Mouse (Mus musculus) activated CD4-positive, CD25-positive, alpha-beta regulatory T cell, adult 9 weeks (primary cell): ENCODE data around the gene Aff4. TPM values are rescaled to one million over a fixed set of nuclear protein-coding genes. Genes with fewer than 3 reads are reported as not detected.

Source experiments
- polyA plus RNA-seq: library from polyadenylated mRNA; unstranded; fragments of 100-300 nt; shearing (Covaris generic); gene quantifications from one replicate; pipeline ENCODE4 v1.2.1, GENCODE M21; 2017

Aff4 gene
- 15.5 TPM for polyA plus RNA-seq

DNA sequence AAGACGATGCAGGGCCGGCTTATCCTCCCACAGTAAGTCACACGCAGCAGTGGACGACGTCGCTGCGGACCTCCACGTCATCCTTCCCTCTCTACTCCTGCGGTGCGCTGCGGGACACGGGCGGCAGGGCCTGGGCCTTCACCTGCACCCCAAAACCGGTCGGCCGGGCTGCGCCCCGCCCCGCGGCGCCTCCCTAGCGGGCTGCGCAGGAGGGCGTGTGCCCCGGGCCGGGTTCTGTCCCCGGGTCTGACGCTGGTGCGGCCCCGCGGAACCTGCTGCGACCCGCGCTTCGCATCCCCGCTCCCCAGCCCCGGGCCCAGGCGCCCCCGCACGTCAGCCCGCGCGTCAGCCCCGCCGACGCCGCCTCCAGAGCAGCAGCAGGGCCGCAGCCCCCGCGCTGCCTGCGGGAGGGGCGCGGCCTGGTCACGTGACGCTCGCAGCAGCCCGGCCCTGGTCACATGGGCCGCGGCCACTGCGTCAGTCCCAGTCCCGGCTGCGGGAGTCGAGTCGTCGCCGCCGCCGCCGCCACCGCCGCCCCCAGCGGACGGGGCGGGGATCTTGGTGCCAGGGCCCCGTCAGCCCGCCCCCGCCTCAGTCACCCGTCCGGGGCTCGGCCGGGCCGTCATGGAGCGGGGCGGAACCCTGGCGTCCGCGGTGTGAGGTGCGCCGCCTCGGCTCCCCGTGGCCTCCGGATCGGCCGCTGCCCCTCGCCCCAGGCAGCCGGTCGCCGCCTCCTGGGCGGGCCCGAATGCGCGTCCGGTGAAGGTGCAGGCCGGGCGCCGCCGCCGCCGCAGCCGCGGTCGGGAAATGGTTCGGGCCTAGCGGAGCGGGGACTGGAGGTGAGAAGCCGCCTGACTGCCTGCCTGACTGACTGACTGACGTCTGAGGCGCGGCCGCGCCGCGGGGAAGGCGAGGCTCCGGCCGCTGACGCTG lies at the start of gene Aff4:
TSS of gene Aff4 (plus strand) at position 543 of the 933 bp plus-strand sequence.

DNA sequence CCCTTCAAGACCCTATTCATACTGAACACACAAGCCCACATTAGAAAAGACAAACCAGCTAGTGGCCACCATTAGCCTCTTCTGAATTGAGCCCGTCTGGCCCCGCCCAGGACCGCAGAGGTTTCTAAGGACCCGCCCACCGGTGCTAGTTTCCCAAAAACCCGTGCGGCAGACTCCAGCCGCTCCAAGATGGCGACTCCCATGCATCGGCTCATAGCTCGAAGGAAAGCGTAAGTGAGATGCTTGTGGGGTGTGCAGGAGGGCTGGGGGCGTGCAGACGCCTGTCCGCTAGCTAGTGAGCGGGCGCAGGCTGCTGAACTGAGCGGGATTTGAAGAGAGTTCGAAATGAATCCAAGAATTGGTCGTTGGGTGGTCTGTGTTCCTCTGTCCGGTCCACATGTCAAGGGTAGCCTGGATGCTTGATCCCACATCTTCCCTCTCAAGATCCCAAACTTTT lies 26.1 kb upstream of the Aff4 start, which contains the start of gene Zcchc10:
TSS of gene Zcchc10 (plus strand) at position 168 of the 457 bp plus-strand sequence.

DNA sequence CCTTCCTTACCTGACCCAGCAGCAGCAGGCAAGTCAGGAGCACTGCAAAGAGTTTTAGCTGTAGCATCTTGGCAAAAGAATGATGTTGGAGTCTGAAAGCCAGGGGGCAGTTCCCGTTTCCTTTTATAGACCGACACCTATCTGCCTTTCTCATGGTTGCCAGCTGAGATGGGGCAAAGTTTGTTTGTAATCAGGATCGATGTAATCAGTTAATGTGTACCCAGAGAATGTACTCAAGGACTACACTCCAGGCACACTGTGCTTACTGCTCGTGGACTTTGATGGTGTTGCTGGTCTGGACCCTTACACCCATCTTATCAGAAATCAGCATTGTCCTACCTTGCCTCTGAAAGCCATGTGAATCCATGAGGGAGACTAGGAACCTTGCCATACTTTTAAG lies 72.4 kb downstream of the Aff4 start, which contains the start of gene Leap2:
TSS of gene Leap2 (minus strand) at position 135 of the 400 bp plus-strand sequence.

DNA sequence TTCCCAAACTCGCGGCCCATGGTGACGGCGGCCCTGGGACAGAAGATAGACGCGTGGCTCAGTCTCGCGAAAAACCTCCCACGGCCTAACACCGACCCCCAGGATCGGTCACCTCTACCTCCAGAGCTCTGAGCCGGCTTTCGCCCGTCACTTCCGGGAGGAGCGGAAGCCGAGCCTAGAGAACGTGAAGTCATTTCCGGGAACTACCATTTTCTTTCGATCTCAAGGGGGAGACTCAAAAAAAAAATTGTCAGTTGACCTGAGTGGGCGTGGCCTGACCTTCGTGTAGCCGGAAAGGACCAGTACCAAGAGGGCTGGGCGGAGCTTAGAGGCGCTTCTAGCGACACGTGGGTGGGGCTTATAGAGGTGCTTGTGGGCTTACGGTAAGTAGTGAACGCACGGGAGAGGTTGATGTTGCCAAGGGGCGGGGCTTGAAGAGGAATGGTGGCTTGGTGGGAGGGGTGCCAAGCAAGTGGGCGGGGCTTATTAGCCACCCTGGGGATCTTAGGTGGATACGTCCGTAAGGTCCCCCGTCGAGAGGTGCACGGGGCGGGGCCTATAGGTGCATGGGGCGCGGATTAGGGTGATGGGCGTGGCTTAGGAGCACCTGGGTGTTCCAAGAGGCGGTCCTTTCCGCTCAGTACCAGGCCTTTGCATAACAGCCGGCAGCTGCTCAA lies 80.2 kb downstream of the Aff4 start, which contains the start of the genes Uqcrq and Gdf9:
TSS of gene Uqcrq (minus strand) at position 162 of the 677 bp plus-strand sequence.
TSS of gene Gdf9 (plus strand) at position 354 of the 677 bp plus-strand sequence.

DNA sequence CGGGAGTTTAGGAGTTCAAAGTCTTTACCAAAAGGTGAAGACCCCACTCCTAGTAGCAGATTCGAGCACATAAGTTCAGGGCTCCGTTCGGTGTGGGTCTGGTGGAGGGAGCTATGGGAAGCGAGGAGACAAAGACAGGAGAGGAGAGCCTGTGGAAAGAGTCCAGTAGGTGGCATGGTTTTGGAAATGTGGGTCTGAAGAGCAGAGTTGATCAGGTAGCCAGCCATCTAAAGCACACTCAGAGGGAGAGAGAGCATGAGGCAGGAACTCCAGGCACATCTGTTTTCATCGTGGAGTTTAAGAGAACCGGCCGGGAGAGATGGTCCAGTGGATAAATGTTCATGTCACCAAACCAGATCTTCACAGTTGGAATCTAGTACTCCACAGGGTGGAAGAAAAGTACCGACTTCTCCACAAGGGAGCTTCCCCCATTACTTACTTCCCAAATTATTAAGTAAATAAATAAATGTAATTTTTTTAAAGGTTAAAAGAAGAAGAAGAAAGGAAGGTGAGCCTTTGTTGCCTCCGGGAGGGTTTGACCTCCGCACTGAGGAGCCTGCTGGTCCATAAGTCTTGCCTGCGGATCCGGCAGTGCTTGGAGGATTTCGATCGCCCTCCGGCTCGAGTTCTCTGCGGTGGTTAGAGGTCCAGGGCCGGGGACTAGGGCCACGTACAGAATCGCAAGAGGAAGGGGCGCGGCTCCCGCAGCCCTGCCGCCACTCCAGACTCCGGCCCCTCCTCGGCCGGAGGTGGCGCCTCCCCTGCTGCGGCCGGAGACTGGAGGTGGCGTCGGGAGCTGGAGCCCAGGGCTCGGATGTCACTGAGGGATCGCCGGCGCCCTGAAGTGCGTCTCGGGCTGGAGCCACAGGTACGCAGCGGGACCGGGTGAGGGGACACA lies 106.1 kb downstream of the Aff4 start, which contains the start of the genes Gm10447 and Shroom1:
TSS of gene Gm10447 (minus strand) at position 637 of the 898 bp plus-strand sequence.
TSS of gene Shroom1 (plus strand) at position 732 of the 898 bp plus-strand sequence.

DNA sequence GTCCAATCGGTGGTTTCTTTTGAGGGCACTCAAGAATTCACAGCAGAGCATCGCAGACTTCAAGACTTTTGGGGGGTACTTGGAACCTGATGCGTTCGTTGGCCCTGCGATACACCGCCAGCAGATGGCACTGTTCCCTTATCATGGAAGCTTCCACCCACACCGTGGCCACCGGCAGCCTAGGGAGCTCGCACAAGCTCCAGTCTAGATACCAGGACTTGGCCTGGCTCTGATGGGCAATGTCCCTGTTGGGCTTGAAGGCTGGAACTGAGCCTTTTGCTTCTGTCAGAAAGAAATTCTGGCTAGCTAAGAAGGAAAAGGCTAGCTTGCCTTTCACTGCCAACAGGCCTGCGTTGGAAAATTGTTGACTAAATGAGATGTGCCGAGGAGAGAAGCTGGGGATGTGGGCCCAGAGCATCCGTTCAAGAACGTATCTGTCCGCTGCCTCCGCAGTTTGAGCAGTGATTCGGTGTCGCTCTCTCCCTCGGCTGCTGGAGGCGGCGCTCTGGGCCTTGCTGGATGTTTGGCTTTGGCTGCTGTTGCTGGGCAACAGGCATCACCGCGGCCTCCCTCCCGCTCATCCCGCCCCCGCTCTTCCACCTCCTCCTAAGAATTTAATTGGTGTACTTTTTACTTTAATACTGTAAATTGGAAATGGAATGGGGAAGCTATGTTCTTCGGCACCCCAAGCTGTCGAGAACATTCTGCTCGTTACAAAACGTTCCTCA lies 119.5 kb downstream of the Aff4 start, which contains the start of gene Gm9837:
TSS of gene Gm9837 (minus strand) at position 512 of the 728 bp plus-strand sequence.

Other genes starting within 250 kb of the Aff4 start
- gene Hspa4, start 50.4 kb upstream of the Aff4 start, polyA plus RNA-seq, result 29.0 TPM
- 33.8 TPM for gene Zcchc10, start 26.2 kb upstream of the Aff4 start, polyA plus RNA-seq
- gene Leap2, start 72.3 kb downstream of the Aff4 start, polyA plus RNA-seq, result not detected
- 331 TPM for gene Uqcrq, start 80.0 kb downstream of the Aff4 start, polyA plus RNA-seq
- gene Gdf9, start 80.2 kb downstream of the Aff4 start, polyA plus RNA-seq, result 0.24 TPM
- gene Gm10447, start 106.3 kb downstream of the Aff4 start, polyA plus RNA-seq, result not detected
- gene Shroom1, start 106.4 kb downstream of the Aff4 start, polyA plus RNA-seq, result not detected
- not detected for gene Gm9837, start 119.6 kb downstream of the Aff4 start, polyA plus RNA-seq
- not detected for gene Gm9945, start 129.3 kb downstream of the Aff4 start, polyA plus RNA-seq
- not detected for gene Sowaha, start 129.4 kb downstream of the Aff4 start, polyA plus RNA-seq
- 1.0 TPM for gene Sept8, start 168.4 kb downstream of the Aff4 start, polyA plus RNA-seq
- gene Kif3a, start 216.5 kb downstream of the Aff4 start, polyA plus RNA-seq, result 14.3 TPM